Mouse (Mus musculus) forebrain, embryonic 11.5 days (tissue): ENCODE data around the gene Capsl. TPM values are rescaled to one million over a fixed set of nuclear protein-coding genes. Genes with fewer than 3 reads are reported as not detected.

ENCODE experiments used
- ATAC-seq: fragments of 200-750 bp; cut with Nextera tagmentation; replicated peaks from 2 replicates; pipeline ENCODE4 v1.8.0; 2017; ENCODE audit warnings: moderate TSS enrichment; ENCODE audit not compliant: low FRiP score
- DNase-seq: peaks from one replicate; pipeline ENCODE4 v3.0.0-alpha.2; 2017; ENCODE audit warnings: low spot score
- H3K27ac ChIP-seq: fragments of 300-500 bp; sonication (generic); 2 replicates; pipeline ENCODE4 v1.5.1; 2014; ENCODE audit warnings: low read depth, low read length
- H3K27me3 ChIP-seq: fragments of 300-500 bp; sonication (generic); 2 replicates; pipeline ENCODE4 v1.6.1; 2014; ENCODE audit warnings: mild to moderate bottlenecking, low read length, mixed read lengths; ENCODE audit not compliant: control insufficient read depth, insufficient read depth
- H3K36me3 ChIP-seq: fragments of 300-500 bp; sonication (generic); 2 replicates; pipeline ENCODE4 v1.6.1; 2014; ENCODE audit warnings: mild to moderate bottlenecking, low read length, moderate library complexity, mixed read lengths; ENCODE audit not compliant: control insufficient read depth, insufficient read depth
- H3K4me1 ChIP-seq: fragments of 300-500 bp; sonication (generic); replicated peaks from 2 replicates; pipeline ENCODE4 v1.6.1; 2014; ENCODE audit warnings: low read length, mixed read lengths; ENCODE audit not compliant: control insufficient read depth, insufficient read depth
- H3K4me2 ChIP-seq: fragments of 300-500 bp; sonication (generic); 2 replicates; pipeline ENCODE4 v1.6.1; 2014; ENCODE audit warnings: low read depth, mild to moderate bottlenecking, low read length, moderate library complexity, mixed read lengths; ENCODE audit not compliant: severe bottlenecking
- H3K4me3 ChIP-seq: fragments of 300-500 bp; sonication (generic); 2 replicates; pipeline ENCODE4 v1.5.1; 2014; ENCODE audit warnings: low read depth, low read length
- H3K9ac ChIP-seq: fragments of 300-500 bp; sonication (generic); 2 replicates; pipeline ENCODE4 v1.6.1; 2014; ENCODE audit warnings: low read length
- H3K9me3 ChIP-seq: fragments of 300-500 bp; sonication (generic); 2 replicates; pipeline ENCODE4 v1.6.1; 2016; ENCODE audit warnings: low read length, mixed read lengths; ENCODE audit not compliant: control insufficient read depth
- WGBS: fragments of 180-500 bp; shearing (Covaris S2); extraction: QIAGEN DNeasy Blood & Tissue Kit; methylation state at CpG from one replicate; pipeline ENCODE4 v1.1.7; 2014; 5-methylcytosine and 5-hydroxymethylcytosine counted together
- polyA plus RNA-seq: library from polyadenylated mRNA; unstranded; fragments of >200 nt; fragmentation: Nextera tagmentation; extraction: Ambion mirVana; gene quantifications from 2 replicates; pipeline ENCODE4 v1.2.1, GENCODE M21; 2014

Capsl gene
- polyA plus RNA-seq, 1 experiment from 2014 or later = 0.33 TPM

DNA sequence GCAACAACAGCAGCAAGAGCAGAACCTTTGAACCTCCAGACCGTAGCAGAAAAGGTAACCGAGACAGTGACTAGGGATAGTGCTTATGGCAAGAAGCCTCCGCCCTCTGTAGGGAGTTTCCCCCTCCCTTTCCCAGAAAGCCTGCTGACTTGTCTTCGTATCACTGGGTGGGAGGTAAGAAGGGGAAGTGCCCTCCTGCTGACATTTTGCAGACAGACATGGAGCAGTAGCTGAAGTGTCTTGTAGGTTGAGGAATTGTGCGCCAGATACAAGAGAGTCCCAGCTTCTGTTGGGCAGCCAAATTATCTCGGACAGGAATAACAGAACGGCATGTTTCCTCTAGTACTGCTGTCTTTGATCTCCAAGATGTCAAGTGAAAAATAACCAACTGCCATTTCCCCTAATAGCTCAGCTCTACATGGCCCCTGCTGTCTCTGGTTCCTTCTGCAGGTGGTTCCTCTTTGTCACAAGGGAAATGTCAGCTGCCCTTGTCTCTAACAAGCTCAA lies 27.7 kb downstream of the Capsl start:
- Histone ChIP-seq H3K4me3 (no peak overlapping the region), H3K36me3 (no peaks in the 10 kb centered on the region), H3K4me1 (no peaks in the 10 kb centered on the region), H3K4me2 (no peak overlapping the region), H3K9me3 (no peaks in the 10 kb centered on the region), H3K27ac (no peak overlapping the region), H3K9ac (no peak overlapping the region), H3K27me3 (no peaks in the 10 kb centered on the region)
- DNase-seq (no peak), ATAC-seq (no peak)
- 80% methylated on average over 7 of the region's 7 CpGs for WGBS

GRCm38 (mm10) chr15:9464039-9464438 lies 28.2 kb downstream of the Capsl start:
- H3K27ac ChIP-seq = no peak overlapping the region
- H3K9me3 ChIP-seq = no peaks in the 10 kb centered on the region
- H3K4me2 ChIP-seq = no peak overlapping the region
- 63% methylated on average over 1 of the region's 1 CpGs for WGBS
- ATAC-seq = no peak
- H3K4me3 ChIP-seq = no peak overlapping the region
- no peak overlapping the region for H3K9ac ChIP-seq
- no peaks in the 10 kb centered on the region for H3K27me3 ChIP-seq
- H3K36me3 ChIP-seq = no peaks in the 10 kb centered on the region
- no peak for DNase-seq
- no peaks in the 10 kb centered on the region for H3K4me1 ChIP-seq

GRCm38 (mm10) chr15:9471053-9471685 lies 35.3 kb downstream of the Capsl start:
- Histone ChIP-seq H3K4me3 (no peak overlapping the region), H3K27ac (no peak overlapping the region), H3K36me3 (no peaks in the 10 kb centered on the region), H3K4me1 (no peaks in the 10 kb centered on the region), H3K27me3 (no peaks in the 10 kb centered on the region), H3K4me2 (no peak overlapping the region), H3K9ac (no peak overlapping the region), H3K9me3 (no peaks in the 10 kb centered on the region)
- 90% methylated on average over 4 of the region's 4 CpGs for WGBS
- DNase-seq (no peak), ATAC-seq (no peak)

GRCm38 (mm10) chr15:9472167-9472566 lies 36.3 kb downstream of the Capsl start:
- Histone ChIP-seq H3K36me3 (no peaks in the 10 kb centered on the region), H3K27me3 (no peaks in the 10 kb centered on the region), H3K9me3 (no peaks in the 10 kb centered on the region), H3K4me3 (no peak overlapping the region), H3K27ac (no peak overlapping the region), H3K4me2 (no peak overlapping the region), H3K4me1 (no peaks in the 10 kb centered on the region), H3K9ac (no peak overlapping the region)
- 79% methylated on average over 3 of the region's 3 CpGs for WGBS
- no peak for ATAC-seq
- DNase-seq = no peak

GRCm38 (mm10) chr15:9472618-9473017 lies 36.8 kb downstream of the Capsl start:
- H3K36me3 ChIP-seq = no peaks in the 10 kb centered on the region
- WGBS = 80% methylated on average over 3 of the region's 3 CpGs

GRCm38 (mm10) chr15:9473188-9473587 lies 37.4 kb downstream of the Capsl start:
- 80% methylated on average over 1 of the region's 1 CpGs for WGBS
- Histone ChIP-seq H3K4me3 (no peak overlapping the region), H3K27ac (no peak overlapping the region), H3K4me1 (no peaks in the 10 kb centered on the region), H3K4me2 (no peak overlapping the region), H3K27me3 (no peaks in the 10 kb centered on the region), H3K36me3 (no peaks in the 10 kb centered on the region), H3K9ac (no peak overlapping the region), H3K9me3 (no peaks in the 10 kb centered on the region)
- no peak for DNase-seq
- ATAC-seq = no peak

More at GRCm38 (mm10) chr15:9472618-9473017, 36.8 kb downstream of the Capsl start:
- Histone ChIP-seq H3K27ac (no peak overlapping the region), H3K9me3 (no peaks in the 10 kb centered on the region), H3K4me2 (no peak overlapping the region), H3K27me3 (no peaks in the 10 kb centered on the region), H3K4me1 (no peaks in the 10 kb centered on the region), H3K9ac (no peak overlapping the region), H3K4me3 (no peak overlapping the region)
- ATAC-seq = no peak
- no peak for DNase-seq

DNA sequence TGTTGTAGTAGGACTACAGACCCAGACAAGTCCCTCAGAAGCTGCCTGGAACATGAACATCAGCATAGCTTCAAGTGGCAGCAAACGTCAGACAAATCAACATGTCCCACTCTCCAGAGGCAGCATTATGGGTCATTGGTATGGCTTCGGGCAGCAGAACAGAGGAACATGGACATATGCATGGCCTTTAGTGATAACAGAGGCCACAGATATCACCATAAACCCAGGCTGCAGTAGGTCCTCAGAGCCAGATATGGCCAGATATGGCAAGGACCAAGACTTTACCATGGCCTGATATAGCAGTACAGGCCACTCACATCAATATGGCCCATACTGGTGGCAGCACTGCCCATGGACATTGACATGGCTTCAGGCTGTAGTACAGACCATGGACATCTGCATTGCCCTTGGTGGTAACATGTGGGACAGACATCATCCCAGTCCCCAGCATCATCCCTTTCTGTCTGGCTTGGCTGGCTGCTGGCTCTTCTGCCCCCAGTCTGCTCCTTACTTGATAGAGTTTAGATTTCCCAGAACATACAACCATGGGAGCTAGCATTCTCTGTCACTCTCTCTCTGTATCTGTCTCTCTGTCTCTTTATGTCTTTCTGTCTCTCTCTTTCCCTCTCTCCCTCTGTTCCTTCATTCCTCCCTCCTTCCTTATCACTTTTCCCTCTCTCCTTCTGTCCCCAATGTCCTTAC lies 53.7 kb downstream of the Capsl start:
- Histone ChIP-seq H3K27ac (no peak overlapping the region), H3K9me3 (no peaks in the 10 kb centered on the region), H3K4me3 (no peak overlapping the region), H3K4me1 (no peaks in the 10 kb centered on the region), H3K36me3 (no peaks in the 10 kb centered on the region), H3K9ac (no peak overlapping the region), H3K4me2 (no peak overlapping the region), H3K27me3 (no peaks in the 10 kb centered on the region)
- no peak for DNase-seq
- 88% methylated on average over 2 of the region's 2 CpGs for WGBS
- ATAC-seq = no peak; the same call in 1 of the 2 replicates

GRCm38 (mm10) chr15:9492077-9492476 lies 56.2 kb downstream of the Capsl start:
- WGBS = 81% methylated on average over 3 of the region's 3 CpGs
- Histone ChIP-seq H3K36me3 (no peaks in the 10 kb centered on the region), H3K9ac (no peak overlapping the region), H3K4me2 (no peak overlapping the region), H3K27ac (no peak overlapping the region), H3K4me1 (no peaks in the 10 kb centered on the region), H3K4me3 (no peak overlapping the region), H3K27me3 (no peaks in the 10 kb centered on the region), H3K9me3 (no peaks in the 10 kb centered on the region)
- ATAC-seq (no peak), DNase-seq (no peak)
